Mouse (Mus musculus) hindbrain, embryonic 11.5 days (tissue): ENCODE data around the gene Kctd15. TPM values are rescaled to one million over a fixed set of nuclear protein-coding genes. Genes with fewer than 3 reads are reported as not detected.

Experiments used
- polyA plus RNA-seq: library from polyadenylated mRNA; unstranded; fragments of >200 nt; fragmentation: Nextera tagmentation; extraction: Ambion mirVana; gene quantifications from 2 replicates; pipeline ENCODE4 v1.2.1, GENCODE M21; 2014

Gene Kctd15
- polyA plus RNA-seq, 1 experiment from 2014 or later, result 12.2 TPM

Other genes with a start within 250 kb of the Kctd15 start
- 13.5 and 16.8 TPM in 2 replicates for gene Chst8, start 156.0 kb upstream of the Kctd15 start, polyA plus RNA-seq